Mouse (Mus musculus): ENCODE results near the gene Plch1.

Gene Plch1

GRCm38 (mm10) chr3:63852828-63853227 lies 46.4 kb downstream of the Plch1 start:
- DNase-seq (ENCODE audit: low spot score), result no peak

DNA sequence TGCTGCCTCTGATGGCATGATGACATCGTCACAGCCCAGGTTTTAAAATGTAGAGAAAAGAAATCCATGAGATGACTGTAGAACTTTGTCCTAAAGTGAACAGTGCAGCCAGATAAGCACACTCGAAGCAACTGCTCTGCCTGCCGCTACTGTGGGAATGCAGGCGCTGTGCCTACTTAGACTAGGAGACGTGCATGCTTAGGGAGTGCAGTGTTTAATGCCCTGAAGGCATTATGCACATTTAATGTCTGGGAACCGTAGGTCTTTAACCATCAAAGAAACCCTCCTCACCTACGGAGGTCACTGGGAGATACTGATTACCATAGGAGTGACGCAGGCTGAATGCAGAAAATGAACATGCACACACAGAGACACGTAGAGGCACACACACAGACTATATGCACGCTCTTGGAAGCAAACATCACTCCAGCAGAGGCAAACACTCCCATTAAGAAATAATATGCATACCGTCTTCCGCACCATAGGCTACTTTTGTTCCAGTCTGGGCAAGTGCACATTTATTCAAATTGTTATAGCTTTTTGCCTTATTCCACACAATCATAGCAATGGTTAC lies 48.1 kb downstream of the Plch1 start:
- DNase-seq (ENCODE audit: low spot score), result no peak

DNA sequence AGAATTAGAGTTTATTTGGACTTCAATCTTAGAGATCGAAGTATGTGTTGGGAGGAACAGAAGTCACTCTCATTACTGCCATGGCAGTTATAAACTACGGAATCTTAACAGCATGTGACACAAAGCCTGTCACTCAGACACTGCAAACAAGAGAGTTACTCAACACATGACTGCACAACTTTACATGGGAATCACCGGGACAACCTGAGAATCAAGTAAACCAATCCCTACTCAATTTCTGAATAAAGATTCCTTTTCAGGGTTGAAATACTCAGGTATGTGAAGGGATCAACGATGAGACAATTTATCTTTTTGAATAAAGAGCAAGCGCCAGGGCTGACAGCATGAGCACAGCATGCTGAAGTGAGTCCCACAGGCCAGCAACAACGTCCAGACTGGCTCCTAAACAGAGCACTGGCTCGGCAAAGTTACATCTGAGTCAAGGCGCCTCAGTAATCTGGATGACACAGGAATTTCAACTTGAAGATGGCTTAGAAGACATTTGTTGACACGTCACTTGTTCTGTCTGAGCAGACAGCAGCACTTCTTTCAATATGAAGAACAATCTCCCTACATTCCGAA lies 49.4 kb downstream of the Plch1 start:
- peak; percentile 24 for DNase-seq (ENCODE audit: low spot score)

- DNase-seq (ENCODE audit: low spot score), result no peak
Observed at GRCm38 (mm10) chr3:63844141-63844540, 55.1 kb downstream of the Plch1 start.

DNA sequence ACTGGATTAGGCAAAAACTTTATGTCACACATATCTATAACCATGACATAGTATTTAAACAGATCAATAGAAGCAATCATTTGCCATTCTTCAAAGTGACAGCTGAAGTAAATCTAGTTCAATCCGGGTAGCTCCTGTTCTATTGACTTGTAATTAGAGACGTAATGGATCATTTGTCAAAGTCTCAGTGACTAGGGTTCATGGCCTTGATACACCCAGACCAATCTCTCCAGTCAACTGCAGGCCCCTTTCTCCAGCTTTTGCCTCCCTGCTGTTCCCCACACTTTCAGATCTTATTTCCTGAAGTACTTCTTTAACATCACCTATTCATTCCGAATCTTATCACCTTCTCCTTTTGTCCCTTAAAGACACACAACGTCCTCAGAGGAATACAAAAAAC lies 56.8 kb downstream of the Plch1 start:
- no peak for DNase-seq (ENCODE audit: low spot score)

- no peak for DNase-seq (ENCODE audit: low spot score)
Observed at GRCm38 (mm10) chr3:63837750-63838149, 61.5 kb downstream of the Plch1 start.

DNA sequence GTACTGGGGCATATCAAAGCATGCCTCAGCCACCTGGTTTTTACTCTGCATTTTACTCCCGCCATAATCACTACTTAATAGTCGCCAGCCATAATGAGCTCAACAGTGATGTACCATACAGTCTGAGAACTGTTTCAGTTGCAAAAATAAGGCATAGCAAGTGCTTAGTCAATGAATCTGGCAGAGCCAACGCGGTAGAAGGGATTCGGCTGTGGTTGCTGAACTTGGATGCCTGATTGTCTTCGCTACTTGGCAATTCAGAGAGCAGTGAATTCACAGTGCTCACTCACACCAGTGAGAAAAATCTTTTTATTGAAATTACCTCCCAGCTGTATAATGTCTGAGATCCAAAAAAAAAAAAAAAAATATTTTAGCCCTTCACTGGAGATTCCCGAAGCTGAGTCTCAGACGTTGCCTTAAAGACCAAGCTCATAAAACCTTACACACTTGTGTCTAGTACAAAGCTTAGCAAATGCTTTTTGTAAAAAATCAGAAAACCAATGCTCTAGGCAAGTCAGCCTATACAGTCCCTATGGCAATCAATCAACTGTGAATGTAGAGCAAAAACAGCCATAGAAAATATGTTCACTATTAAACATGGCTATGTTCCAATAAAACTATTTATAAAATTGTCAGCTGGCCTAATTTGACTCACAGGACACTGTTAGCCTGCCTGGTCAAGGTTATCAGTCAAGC lies 62.2 kb downstream of the Plch1 start:
- DNase-seq (ENCODE audit: low spot score), result no peak

- DNase-seq (ENCODE audit: low spot score), result no peak
Observed at GRCm38 (mm10) chr3:63835816-63836215, 63.5 kb downstream of the Plch1 start.

DNA sequence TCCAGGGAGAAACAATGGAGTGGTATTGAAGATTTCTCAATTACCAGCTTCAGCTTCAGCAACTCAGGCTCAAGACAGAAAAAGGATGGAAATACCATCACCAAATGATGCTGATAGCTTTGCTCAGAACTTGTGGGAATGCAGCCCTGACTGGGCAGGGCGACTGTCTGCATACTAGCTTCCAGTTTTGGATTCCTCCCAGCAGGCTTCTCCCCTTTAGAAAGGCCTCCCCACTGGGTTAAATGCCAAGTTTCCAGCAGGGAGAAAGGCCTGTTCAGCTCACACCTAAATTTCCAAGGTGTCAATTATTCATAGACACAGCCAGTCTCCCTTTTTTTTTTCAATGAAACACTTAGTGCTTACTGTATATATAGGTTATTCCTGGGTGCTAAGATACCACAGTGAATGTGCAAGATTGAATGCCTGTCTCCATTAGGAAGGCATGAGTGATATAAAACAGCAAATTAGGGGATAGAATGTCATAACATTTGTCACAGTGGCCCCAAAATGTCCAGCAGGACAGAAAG lies 75.3 kb downstream of the Plch1 start:
- no peak for DNase-seq (ENCODE audit: low spot score)

DNA sequence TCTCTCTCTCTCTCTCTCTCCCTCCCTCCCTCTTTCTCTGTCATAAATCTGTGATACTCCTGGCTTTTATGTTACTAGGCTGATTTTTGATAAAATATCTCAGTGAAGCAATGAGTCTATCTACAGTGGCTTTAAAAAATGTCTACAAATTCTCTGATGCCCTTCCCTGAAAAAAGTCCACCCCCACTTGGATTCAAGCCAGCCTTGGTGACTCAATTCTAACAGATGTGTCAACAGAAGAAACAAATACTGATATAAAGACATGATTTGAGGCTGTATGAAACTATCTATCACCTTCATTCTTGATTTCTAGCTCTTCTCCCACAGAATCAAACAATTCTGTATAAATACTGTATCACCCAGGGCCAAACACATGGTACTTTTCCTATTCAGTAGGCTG lies 76.6 kb downstream of the Plch1 start:
- no peak for DNase-seq (ENCODE audit: low spot score)

DNA sequence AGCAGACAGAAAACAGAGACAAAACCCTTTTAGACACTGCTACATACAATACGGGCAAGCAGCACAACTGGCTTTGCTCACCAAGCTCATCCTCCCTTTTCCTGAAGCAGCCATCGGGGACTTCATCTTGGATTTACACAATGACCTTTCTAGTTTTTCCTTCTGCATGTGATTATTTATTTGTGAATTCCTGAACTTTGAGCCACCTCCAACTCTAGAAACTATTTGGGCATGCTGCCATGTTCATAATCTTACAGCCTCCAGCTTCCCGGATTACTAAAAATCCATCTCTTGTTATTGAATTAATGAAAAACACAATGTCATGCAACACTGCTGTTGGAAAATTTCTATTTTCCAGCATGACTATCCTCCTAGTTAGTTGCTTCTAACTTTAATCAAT lies 84.1 kb downstream of the Plch1 start:
- no peak for DNase-seq (ENCODE audit: low spot score)

DNA sequence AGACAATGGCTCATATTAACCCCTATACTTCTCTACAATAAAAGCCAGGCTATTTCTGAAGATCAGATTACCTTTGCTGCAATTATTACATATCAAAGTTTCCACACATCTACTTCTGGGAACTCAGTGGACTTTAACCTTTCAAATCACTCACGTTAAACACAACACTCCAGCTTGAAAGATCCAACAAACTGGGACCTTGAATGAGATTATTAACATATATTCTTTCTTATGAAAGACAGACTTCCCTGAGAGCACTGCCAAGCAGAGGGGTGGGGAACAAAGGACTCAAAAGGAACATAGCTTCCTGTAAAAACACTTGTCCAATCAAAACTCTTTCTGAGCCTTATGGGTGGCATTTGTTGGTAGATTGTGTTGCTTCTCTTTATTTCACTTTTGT lies 85.1 kb downstream of the Plch1 start:
- no peak for DNase-seq (ENCODE audit: low spot score)

DNA sequence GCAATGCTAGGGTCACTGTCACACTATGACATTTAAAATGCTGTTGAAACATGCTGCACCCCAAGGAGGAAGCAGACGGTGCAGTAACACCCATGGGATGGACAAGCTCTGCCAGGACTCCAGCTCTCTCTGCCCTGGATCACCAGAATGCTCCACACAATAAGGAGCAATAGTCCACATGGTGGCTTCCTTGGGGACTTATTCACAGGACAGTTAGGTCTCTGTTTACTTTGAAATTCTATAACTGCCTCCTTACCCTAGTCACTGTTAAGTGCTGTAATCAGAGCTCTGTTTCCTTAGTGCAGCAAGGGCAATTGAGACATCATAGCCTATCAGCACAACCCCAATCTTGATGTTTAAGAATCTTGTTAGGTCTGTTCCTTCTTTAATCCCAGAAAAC lies 92.4 kb downstream of the Plch1 start:
- DNase-seq (ENCODE audit: low spot score), result no peak

DNA sequence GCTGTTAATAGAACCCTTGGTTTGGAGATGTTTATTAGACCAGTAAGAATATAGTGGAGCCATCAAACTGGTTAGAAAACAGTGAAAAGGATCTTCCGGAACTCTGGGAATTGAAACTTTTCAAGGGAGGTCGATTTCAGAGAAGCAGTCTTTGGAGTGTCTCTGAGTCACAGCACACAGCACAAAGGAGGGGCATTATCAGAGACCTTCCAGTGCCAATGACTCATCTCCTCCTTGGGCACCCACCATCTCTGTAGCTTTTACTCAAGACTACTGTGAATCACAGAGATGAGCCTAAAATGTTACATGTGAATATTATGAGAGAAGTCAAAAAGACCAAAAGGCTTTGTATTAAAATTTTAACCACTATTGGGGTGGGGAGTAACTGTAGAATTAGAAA lies 93.8 kb downstream of the Plch1 start:
- DNase-seq (ENCODE audit: low spot score), result no peak

- no peak for DNase-seq (ENCODE audit: low spot score)
Observed at GRCm38 (mm10) chr3:63800685-63801084, 98.6 kb downstream of the Plch1 start.

DNA sequence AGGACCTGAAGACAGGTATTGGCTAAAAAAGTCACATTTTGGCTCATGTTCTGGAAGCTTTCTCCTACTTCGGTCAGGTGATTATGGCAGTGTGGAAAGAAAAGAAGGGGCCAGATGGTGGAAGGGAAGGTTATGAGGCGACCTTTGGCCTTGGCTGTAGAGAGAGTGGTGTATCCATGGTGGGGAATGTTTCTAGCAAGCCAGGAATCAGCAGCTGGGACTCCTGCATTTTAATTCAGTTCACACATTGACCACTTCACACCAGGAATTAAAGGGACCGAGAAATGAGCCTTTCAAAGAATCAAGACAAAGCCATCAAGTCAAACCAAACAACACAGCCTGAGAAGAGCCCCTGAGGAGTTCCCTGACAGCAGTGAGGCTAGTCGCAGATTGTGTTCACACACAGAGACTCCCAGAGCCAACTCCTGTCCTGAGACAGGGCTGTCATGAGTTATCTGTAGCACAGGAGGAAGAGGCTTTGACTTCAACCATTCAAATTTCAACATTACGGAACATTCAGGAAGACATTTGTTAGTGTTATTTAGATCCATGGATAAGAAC lies 112.4 kb downstream of the Plch1 start:
- DNase-seq (ENCODE audit: low spot score), result no peak

GRCm38 (mm10) chr3:63772617-63773305 lies 126.5 kb downstream of the Plch1 start:
- no peak for DNase-seq (ENCODE audit: low spot score)

- DNase-seq (ENCODE audit: low spot score), result no peak
Observed at GRCm38 (mm10) chr3:63760821-63761220, 138.5 kb downstream of the Plch1 start.

DNA sequence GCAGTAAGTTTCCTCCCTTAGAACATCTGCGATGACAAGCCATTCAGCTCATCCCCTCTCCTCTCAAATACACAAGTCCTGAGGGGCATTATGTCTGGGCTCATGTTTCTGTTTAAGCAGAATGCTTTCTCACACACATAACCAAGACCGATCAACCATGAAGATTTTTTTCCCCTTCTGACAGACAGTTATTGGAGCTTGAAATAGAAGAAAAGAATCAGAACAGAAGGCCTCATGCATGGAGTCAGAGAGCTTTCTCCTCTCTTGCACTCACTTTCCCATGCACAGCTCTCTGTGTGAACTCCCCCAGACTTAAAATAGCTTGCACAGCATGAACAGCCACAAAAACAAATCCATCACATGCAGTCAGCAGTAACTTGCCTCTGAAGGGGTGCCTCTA lies 159.2 kb downstream of the Plch1 start:
- DNase-seq (ENCODE audit: low spot score), result no peak

DNA sequence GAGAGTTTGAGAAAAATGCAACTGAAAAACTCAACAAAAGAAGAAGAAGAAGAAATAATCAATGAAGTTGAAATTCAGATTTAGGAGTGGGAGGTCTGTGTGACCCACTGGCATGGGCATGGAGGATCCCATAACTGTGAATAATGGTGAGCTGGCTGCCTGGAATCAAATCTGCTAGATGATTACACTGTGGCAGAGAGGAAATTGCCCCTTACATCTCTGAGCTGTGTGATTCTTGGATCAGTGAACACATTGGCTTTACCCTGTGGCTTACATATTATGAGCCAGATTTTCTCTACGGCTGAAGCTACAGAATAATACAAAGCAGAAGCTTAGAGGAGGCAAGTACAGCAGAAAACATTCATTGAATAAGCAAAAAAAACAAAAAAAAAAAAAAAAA lies 170.9 kb downstream of the Plch1 start:
- DNase-seq (ENCODE audit: low spot score), result no peak

DNA sequence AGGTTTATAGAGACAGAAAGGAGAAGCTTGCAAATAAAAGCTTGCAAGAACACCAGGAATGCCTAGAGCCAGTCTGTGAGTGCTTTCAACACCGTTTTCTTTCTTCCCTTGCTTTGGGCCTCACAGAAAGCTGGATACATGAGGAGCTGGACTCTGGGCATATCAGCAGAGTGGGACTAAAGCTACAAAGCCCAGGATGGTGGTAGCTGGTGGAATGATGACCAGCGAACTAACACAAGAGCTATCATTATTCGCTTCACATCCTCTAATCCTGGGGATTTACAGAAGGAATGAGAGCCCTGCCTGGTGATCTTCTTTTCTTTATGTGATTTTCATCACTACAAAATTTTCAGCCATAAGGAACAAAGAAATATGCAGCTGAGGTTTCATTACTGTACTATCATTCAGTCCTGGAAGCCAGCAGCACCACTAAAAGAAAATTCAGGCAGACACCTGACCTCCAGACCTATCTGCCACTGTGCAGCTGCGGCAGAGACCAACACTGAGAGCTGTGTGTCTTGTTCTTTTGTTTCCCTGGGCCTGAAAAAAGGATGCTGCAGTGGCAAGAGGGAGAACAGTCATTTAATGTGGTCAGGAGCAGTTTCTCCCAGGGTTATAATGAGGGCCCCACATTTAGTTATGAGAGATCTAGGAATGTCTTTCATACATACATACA lies 172.5 kb downstream of the Plch1 start:
- DNase-seq (ENCODE audit: low spot score), result no peak

GRCm38 (mm10) chr3:63693694-63694093 lies 205.6 kb downstream of the Plch1 start:
- DNase-seq (ENCODE audit: low spot score), result no peak

Data from yolk sac, embryonic 10.5 days (tissue).